Mouse (Mus musculus) cerebellum, adult 8-10 months (tissue): Measurements from ENCODE around the gene Trim69.

ENCODE experiments used
- DNase-seq: peaks from one replicate; pipeline ENCODE4 v3.0.0; 2022

The Trim69 gene

GRCm38 (mm10) chr2:122160680-122161079 lies at the start of gene Trim69:
TSS of gene Trim69 (plus strand) at chr2:122160700.
- DNase-seq, result peak; percentile 71

- no peak for DNase-seq
Observed at GRCm38 (mm10) chr2:122116888-122117287, 43.6 kb upstream of the Trim69 start.

- peak; percentile 96 for DNase-seq
Observed at GRCm38 (mm10) chr2:122117961-122118958, 42.2 kb upstream of the Trim69 start, which contains the start of gene Spg11. TSS of gene Spg11 (minus strand) at chr2:122118386.

GRCm38 (mm10) chr2:122125680-122126572 lies 34.6 kb upstream of the Trim69 start:
- no peak for DNase-seq

GRCm38 (mm10) chr2:122126765-122127347 lies 33.6 kb upstream of the Trim69 start:
- no peak for DNase-seq

GRCm38 (mm10) chr2:122127635-122128034 lies 32.9 kb upstream of the Trim69 start:
- DNase-seq, result no peak

GRCm38 (mm10) chr2:122132078-122132477 lies 28.4 kb upstream of the Trim69 start:
- DNase-seq, result no peak

GRCm38 (mm10) chr2:122132618-122133017 lies 27.9 kb upstream of the Trim69 start:
- DNase-seq, result no peak

- DNase-seq, result no peak
Observed at GRCm38 (mm10) chr2:122137839-122138465, 22.5 kb upstream of the Trim69 start.

- DNase-seq, result no peak
Observed at GRCm38 (mm10) chr2:122140815-122141214, 19.7 kb upstream of the Trim69 start.

GRCm38 (mm10) chr2:122141332-122141967 lies 19.1 kb upstream of the Trim69 start:
- no peak for DNase-seq

- DNase-seq, result no peak
Observed at GRCm38 (mm10) chr2:122143111-122143510, 17.4 kb upstream of the Trim69 start.

GRCm38 (mm10) chr2:122145756-122146155 lies 14.7 kb upstream of the Trim69 start:
- no peak for DNase-seq

GRCm38 (mm10) chr2:122146687-122147086 lies 13.8 kb upstream of the Trim69 start:
- DNase-seq, result no peak

- DNase-seq, result peak; percentile 86
Observed at GRCm38 (mm10) chr2:122147508-122148241, 12.8 kb upstream of the Trim69 start, which contains the start of gene B2m. TSS of gene B2m (plus strand) at chr2:122147686.

GRCm38 (mm10) chr2:122148242-122148917 lies 12.1 kb upstream of the Trim69 start:
- DNase-seq, result peak; percentile 8

- DNase-seq, result no peak
Observed at GRCm38 (mm10) chr2:122149316-122149715, 11.2 kb upstream of the Trim69 start.

- DNase-seq, result no peak
Observed at GRCm38 (mm10) chr2:122149716-122150115, 10.8 kb upstream of the Trim69 start.

- DNase-seq, result no peak
Observed at GRCm38 (mm10) chr2:122151221-122151620, 9.3 kb upstream of the Trim69 start.

- DNase-seq, result no peak
Observed at GRCm38 (mm10) chr2:122152850-122153249, 7.7 kb upstream of the Trim69 start.
